Mouse (Mus musculus): ENCODE data around the gene Sugct.
"Not testable (repeated sequence)": the region's sequence is repeated elsewhere in the genome, so short reads cannot be mapped to it uniquely, and the experiment has no call there.

Sugct gene

GRCm38 (mm10) chr13:16901424-16901823, 793.9 kb downstream of the Sugct start:
- in situ Hi-C loops (cut with MboI), result no loop called here

DNA sequence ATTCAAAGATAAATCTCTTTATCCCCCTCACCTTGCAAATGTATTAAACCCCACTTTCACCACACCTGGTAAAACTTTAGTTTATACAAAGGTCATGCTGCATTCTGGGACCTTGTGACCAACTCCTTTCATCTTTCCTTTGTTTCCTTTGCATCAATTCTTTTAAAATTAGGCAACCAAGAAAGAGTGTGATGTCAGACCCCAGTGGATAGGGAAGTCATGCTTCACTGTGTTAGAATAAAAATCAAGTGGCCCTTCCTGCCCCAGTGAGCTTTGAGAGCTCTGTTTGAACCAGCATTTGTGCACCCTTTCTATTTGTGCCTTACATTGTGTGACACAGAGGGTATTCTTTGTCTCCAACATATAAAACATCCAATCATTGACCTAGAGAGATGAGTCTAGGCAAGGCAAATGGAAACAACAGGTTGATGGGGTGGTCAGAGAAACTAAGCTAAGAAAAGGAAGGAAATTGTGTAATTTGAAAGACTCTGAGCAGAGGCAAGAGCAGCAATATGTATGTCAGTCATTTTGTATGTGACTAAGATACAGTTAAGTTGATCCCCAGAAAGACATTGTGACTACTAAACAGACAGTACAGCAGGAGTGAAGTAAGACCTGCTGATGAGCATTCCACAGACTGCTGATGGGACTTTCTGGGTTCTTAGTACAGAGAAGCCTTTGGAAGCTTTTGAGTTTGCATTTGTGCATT, 797.1 kb downstream of the Sugct start:
- in situ Hi-C loops (cut with MboI), result no loop called here

DNA sequence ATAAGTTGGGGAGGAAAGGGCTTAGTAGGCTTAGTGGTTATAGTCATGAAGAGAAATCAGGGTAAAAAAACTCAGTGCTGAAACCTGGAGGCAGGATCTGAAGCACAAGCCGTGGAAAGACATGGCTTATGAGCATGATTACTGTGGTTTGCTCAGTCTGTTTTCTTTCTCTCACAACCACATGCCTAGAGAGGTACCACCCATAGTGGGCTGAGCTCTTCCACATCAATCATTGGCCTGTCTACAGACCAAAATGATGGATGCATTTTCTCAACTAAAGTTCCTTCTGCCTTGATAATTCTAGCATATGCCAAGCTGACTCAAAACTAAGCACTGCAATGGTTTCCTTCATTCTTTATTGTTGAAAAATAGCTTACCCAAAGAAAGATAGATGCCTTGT, 817.3 kb downstream of the Sugct start:
- in situ Hi-C loops (cut with MboI), result no loop called here

GRCm38 (mm10) chr13:16859986-16860385, 835.4 kb downstream of the Sugct start:
- in situ Hi-C loops (cut with MboI), result no loop called here

- in situ Hi-C loops (cut with MboI), result no loop called here
Measured at GRCm38 (mm10) chr13:16847236-16847635, 848.1 kb downstream of the Sugct start.

- in situ Hi-C loops (cut with MboI), result no loop called here
Measured at GRCm38 (mm10) chr13:16840994-16841393, 854.4 kb downstream of the Sugct start.

GRCm38 (mm10) chr13:16838409-16838808, 856.9 kb downstream of the Sugct start:
- in situ Hi-C loops (cut with MboI), result no loop called here

DNA sequence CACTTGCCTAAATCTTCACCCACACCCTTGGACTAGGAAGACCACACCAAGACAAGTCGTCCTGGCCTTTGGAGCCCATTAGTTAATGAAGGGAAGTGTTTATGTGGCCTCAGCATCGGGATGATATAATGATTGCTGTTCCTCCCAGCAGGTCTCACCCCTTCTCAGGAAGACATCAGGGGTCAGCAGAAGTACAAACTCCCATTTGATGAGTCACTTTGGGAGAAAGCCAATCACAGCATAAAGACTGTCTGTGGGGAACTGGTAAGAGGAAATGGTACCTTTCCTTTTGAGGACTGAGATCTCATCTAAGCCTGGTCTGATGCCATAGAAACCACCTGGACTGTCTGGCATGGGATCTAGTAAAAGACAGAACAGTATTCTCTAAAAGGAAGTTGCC, 860.2 kb downstream of the Sugct start:
- in situ Hi-C loops (cut with MboI), result no loop called here

GRCm38 (mm10) chr13:16833069-16833468, 862.3 kb downstream of the Sugct start:
- in situ Hi-C loops (cut with MboI), result no loop called here

GRCm38 (mm10) chr13:16831840-16832239, 863.5 kb downstream of the Sugct start:
- in situ Hi-C loops (cut with MboI), result no loop called here

- in situ Hi-C loops (cut with MboI), result not testable (repeated sequence)
Measured at GRCm38 (mm10) chr13:16830291-16830690, 865.1 kb downstream of the Sugct start.

DNA sequence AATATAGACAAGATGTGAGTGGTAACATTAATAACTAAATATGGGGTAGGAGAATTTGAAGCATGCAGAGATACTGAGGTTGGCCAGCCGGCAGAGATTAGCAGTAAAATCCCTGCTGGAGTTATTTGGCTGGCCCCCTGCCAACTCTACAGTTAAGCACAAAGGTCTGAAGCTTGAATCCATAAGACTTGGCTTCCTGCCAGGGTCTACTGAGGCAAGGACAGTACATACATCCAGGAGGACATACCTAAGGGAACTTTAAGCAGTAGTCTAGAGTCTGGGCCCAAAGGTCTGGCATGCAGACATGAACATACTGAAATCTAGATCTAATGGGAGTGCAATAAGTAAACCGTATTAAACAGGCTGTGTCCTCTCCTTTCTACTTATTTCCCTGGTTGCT, 865.8 kb downstream of the Sugct start:
- in situ Hi-C loops (cut with MboI), result no loop called here

- in situ Hi-C loops (cut with MboI), result no loop called here
Measured at GRCm38 (mm10) chr13:16825619-16826018, 869.7 kb downstream of the Sugct start.

GRCm38 (mm10) chr13:16821785-16822184, 873.6 kb downstream of the Sugct start:
- in situ Hi-C loops (cut with MboI), result no loop called here

- in situ Hi-C loops (cut with MboI), result no loop called here
Measured at GRCm38 (mm10) chr13:16817471-16817870, 877.9 kb downstream of the Sugct start.

DNA sequence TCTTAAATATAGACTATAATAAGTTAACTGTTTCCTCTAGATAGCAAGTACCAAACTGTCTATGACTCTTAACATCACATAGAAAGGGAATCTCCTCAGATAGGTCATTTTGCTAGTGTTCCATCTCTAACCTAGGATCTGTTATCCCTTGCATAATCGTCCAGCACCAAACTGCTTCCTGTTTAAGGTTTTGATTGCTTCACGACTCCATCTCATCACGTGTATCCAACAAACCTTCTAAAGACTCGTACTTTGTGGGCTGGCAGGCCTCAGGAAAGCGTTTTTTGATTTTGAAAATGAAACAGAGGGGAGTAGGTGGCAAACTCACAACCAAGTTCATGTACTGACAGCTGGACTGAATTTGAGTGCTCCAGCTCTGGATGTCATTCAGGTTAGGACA, 878.6 kb downstream of the Sugct start:
- in situ Hi-C loops (cut with MboI), result no loop called here

- in situ Hi-C loops (cut with MboI), result no loop called here
Measured at GRCm38 (mm10) chr13:16812268-16812667, 883.1 kb downstream of the Sugct start.
